Mouse (Mus musculus): ENCODE measurements at regions not wholly inside any gene's neighbourhood (a gene's known extent, or its start where the extent isn't known, plus 50 kb on each side); places are given as distances from the start of the nearest gene placed in this dataset.

- in situ Hi-C loops (cut with MboI, MseI): no loop called here
These were observed 54.4 kb upstream of the Tcf12 start for GRCm38 (mm10) chr9:72166084-72166483.

DNA sequence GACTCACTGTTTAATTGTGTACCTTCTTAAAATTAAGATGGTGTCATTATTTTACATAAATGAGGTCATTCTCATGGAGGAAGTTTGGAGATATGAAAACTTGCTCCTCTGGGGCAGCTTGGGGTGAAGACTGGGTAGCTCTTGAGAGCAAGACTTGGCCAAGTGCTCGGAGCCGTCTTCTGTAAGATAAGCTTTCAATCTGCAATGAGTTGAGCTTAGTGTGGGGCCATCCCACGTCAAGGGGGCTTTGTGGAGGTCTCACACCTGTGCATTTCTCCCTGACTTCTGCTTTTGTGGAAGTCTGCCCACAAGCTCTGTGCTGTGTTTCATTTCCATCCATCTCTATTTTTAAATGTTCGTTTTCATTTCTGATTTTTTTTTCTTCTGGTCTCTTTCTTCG, 54.9 kb upstream of the Tcf12 start:
- in situ Hi-C loops (cut with MboI, MseI): no loop called here

DNA sequence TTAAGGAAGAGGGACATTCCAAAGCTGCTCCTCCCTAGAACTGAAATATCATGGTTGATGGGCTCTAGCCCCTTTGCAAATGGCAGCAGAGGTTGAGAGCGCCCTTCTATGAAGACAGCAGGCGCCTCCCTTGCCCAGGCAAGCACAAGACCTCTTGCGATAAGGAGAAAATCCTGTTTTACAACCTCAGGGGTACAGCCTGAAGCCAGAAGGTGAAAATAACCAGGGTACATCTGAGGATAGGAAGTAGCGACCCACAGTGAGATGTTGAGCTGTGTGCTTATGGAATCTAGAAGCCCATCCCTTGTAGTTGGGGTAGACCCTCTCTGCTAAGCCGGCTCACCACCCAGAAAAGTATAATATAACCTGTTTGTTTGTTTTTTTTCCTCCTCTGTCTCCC, 57.6 kb upstream of the Tcf12 start:
- in situ Hi-C loops (cut with MboI, MseI): no loop called here

GRCm38 (mm10) chr9:72169728-72170188, 58.1 kb upstream of the Tcf12 start:
- in situ Hi-C loops (cut with MboI, MseI): no loop called here

- in situ Hi-C loops (cut with MboI, MseI): no loop called here
These were observed 58.6 kb upstream of the Tcf12 start for GRCm38 (mm10) chr9:72170235-72170634.

DNA sequence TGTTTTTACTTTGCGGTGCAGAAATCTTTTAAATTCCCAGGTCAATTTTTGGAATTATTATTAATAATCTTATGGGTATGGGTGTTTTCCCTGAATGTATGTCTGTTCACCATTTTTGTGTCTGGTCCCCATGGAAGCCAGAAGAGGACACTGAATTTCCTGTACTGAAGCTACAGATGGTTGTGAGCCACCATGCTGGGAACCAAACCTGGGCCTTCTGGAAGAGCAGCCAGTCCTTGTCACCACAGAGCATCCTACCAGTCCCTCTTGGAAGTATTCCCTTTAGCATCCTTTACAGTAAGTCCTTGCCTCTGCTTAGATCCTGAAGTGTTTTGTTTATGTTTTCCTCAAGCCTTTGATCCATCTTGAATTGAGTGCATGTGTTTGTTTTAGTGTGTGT, 60.7 kb upstream of the Tcf12 start:
- in situ Hi-C loops (cut with MboI, MseI): no loop called here

DNA sequence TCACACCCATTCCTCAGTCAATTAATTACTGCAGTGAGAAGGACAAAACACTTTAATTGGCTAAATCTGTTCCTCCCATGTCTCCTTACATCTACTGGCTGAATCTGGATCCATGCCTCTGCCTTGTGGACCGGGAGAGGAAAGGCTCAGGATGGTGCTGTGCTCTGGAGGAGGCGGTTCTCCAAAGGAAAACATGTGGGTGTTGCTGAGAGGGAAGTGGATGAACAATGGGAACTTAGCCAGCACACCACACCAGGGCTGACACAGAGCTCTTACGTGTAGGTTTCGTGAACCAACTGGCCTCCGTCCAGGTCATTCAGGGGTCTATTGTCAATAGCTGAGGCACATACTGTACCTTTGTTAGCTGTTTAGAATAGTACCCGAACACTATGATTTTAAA, 69.3 kb upstream of the Tcf12 start:
- in situ Hi-C loops (cut with MboI, MseI): no loop called here

- in situ Hi-C loops (cut with MboI, MseI): no loop called here
These were observed 71.7 kb upstream of the Tcf12 start for GRCm38 (mm10) chr9:72183336-72183735.

- in situ Hi-C loops (cut with MboI, MseI): no loop called here
These were observed 72.3 kb upstream of the Tcf12 start for GRCm38 (mm10) chr9:72183925-72184324.

DNA sequence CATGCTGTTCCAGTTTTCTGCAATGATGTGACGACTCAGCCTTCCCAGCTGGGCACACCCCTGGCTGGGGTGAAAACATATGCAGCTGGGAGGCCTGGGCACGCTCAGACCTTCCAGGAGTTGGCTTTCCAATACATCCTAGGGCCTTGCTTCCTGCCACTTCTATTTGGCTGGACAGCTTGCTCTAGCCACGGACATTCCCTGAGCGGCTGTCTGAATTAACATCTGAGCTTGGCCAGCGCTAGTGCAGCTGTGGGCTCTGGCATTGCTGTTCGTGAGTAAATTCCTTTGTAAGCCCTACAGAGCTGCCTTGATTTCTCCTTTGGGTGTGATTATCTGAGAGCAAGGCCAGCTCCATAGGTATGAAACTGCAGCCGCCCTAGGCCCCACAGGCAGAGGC, 78.2 kb upstream of the Tcf12 start:
- in situ Hi-C loops (cut with MboI, MseI): loop anchor here (10.0 kb wide), 1 partner anchor 365 kb away; no protein-coding TSS in a partner anchor

DNA sequence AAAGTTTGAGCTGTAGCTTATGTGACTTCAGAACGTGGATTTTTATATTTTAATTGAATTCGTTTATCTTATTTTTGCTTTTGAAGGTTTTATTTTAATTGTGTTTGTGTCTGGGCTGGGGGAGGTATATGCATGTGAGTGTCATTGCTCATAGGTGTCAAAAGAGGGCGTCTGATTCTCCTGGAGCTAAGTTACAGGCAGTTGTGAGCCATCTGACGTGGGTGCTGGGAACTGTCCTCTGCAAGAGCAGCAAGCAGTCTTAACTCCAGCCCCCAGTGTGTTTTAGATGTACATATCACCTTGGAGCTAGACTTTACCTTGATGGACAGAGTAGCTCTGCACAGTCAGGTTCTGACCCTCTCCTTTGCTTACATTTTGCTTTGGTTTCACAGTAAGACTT, 79.0 kb upstream of the Tcf12 start:
- in situ Hi-C loops (cut with MboI, MseI): loop anchor here (10.0 kb wide), 1 partner anchor 366 kb away; no protein-coding TSS in a partner anchor

GRCm38 (mm10) chr9:72191091-72191490, 79.4 kb upstream of the Tcf12 start:
- in situ Hi-C loops (cut with MboI, MseI): loop anchor here (10.0 kb wide), 1 partner anchor 366 kb away; no protein-coding TSS in a partner anchor

- in situ Hi-C loops (cut with MboI, MseI): loop anchor here (10.0 kb wide), 1 partner anchor 368 kb away; no protein-coding TSS in a partner anchor
These were observed 80.6 kb upstream of the Tcf12 start for GRCm38 (mm10) chr9:72192051-72192952.

- in situ Hi-C loops (cut with MboI, MseI): loop anchor here (10.0 kb wide), 1 partner anchor 368 kb away; no protein-coding TSS in a partner anchor
These were observed 81.3 kb upstream of the Tcf12 start for GRCm38 (mm10) chr9:72192953-72193337.

- in situ Hi-C loops (cut with MboI, MseI): loop anchor here (10.0 kb wide), 1 partner anchor 371 kb away; no protein-coding TSS in a partner anchor
These were observed 79.3 kb upstream of the Zfp280d start for GRCm38 (mm10) chr9:72195348-72195747.

GRCm38 (mm10) chr9:72196626-72197330, 77.9 kb upstream of the Zfp280d start:
- in situ Hi-C loops (cut with MboI, MseI): loop anchor here (10.0 kb wide), 1 partner anchor 372 kb away; no protein-coding TSS in a partner anchor

DNA sequence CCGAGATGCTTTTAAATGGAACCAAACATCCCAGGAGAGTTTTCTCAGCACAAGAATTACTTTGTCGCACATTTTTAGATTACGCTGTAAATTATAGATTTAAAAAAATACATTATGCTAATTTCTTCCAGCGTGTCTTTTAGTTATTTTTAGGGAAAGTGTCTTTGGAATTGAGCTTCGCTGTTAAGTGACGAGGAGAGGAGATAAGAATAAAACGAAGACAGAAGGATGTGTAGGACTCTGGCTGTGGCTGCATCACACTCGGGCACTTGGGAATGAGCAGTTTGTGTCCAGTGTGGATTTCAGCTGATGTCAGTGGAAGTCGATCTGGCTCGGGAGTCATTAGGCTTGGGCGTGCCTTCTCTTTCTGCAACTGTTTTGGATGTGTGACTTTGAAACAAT, 77.3 kb upstream of the Zfp280d start:
- in situ Hi-C loops (cut with MboI, MseI): loop anchor here (10.0 kb wide), 1 partner anchor 373 kb away; no protein-coding TSS in a partner anchor

DNA sequence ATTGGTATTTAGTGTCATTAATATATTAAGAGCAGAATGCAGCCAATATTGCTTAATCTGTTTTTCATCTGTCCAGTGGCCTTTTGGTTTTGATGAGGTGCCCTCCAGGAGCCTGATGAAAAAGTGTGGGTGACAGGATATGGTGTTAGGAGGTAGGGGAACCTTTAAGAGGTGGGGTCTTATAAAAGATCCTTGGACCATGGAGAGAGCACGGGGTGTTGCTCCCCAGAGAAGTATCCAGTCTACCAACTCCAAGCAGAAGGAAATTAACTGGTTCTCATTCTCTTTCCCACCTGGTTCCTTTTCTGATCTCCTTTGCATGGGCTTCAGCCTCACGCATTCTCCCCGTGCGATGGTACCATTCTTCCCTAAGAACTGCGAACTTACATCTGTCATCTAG, 75.7 kb upstream of the Zfp280d start:
- in situ Hi-C loops (cut with MboI, MseI): loop anchor here (10.0 kb wide), 1 partner anchor 374 kb away; no protein-coding TSS in a partner anchor

- in situ Hi-C loops (cut with MboI, MseI): no loop called here
These were observed 70.2 kb upstream of the Zfp280d start for GRCm38 (mm10) chr9:72204357-72204905.

DNA sequence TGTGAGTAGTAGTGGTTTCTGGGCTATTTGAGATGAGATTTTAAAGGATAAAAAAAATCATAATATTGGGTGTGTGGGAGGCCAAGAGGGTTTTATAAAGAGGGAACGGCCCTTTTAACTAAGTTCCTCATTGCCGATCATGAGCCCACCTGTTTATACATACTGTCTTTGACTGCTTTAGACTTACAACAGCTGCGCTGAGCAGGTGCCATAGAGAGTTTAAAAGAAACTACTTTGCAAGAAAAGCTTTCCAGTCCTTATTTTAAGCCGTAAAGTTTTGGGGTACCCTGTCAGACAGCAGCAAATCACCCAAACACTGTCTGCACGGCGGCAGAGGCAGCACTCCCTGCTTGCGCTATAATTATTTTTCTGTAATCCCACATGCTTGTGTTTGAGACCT, 68.8 kb upstream of the Zfp280d start:
- in situ Hi-C loops (cut with MboI, MseI): no loop called here

DNA sequence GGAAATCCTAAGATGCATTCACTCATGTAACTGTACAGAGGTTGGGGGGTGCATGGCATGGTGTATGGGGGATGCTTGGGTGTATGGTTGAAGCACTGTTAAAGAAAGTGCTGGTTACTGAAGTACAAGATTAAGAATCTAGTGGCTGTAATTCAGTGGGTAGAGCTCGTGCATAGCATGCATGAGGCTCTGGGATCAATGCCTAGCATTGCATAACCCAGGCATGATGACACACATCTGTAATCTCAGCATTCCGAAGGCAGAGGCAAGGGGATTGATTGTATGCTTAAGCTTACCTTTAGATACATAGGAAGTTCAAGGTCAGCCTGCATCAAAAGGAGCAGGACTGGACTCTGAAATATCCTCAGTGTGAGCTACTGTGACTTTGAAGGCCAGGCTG, 67.7 kb upstream of the Zfp280d start:
- in situ Hi-C loops (cut with MboI, MseI): no loop called here

DNA sequence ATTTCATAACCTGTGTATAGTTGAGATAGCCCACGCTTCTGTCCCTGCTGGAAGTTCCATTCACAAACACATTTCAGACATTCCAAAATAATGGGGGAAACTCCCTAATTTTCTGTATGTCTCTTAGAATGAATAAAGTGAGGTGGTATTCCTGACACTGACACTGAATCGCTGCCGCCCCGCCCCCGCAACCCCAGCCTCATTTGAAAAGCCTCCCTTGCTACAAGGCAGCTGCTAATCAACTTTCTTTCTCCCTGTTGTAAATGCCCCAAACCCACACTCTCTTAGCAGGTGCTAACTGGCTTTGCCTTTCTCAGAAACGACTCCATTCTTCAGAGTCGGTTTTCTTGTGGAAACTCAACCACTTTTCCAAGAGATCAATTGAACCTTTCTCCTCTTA, 66.4 kb upstream of the Zfp280d start:
- in situ Hi-C loops (cut with MboI, MseI): no loop called here
